Mouse (Mus musculus): Measurements from ENCODE around the gene Pirt.

The Pirt gene

DNA sequence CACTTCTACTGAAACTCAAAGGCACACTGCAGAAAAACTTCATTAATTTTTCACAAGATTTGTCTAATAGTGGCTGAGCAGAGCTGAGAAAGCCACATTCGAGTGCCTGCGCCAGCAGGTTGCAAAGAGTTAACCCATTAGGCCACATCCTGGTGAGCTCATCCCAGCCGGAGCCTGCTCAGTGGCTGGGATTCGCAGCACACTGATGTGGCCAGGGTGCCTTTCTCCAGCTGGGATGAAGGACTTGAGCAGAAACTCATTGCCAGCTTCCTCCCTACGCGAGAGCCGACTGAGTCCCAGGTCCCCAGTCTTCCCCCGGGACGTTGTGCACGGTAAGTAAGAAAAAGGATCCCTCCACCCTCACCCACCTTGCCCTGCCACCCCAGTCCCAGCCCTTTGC, at the start of gene Pirt:
Gene Pirt, plus strand, starts transcription at position 171 of the 400 bp plus-strand sequence.
- no peak for ATAC-seq (ENCODE audit: low TSS enrichment)

DNA sequence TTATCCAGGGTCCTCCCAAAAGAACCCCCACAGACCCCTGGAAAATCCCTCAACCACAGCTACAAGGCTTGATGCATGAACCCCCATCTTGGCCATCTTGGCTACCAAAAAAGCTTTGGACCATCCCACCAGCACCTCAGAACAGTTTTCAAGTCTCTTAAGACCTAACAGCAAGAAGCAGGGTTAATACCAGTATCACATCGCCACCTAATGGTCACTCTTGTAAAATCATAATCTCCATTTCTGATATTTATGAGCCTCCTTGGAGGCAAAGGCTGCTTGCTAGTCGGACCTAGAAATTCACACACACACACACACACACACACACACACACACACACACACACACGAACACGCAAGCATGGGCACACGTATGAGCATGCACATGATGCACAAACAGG, 40.1 kb upstream of the Pirt start:
- ATAC-seq (ENCODE audit: low TSS enrichment): peak; percentile 78

DNA sequence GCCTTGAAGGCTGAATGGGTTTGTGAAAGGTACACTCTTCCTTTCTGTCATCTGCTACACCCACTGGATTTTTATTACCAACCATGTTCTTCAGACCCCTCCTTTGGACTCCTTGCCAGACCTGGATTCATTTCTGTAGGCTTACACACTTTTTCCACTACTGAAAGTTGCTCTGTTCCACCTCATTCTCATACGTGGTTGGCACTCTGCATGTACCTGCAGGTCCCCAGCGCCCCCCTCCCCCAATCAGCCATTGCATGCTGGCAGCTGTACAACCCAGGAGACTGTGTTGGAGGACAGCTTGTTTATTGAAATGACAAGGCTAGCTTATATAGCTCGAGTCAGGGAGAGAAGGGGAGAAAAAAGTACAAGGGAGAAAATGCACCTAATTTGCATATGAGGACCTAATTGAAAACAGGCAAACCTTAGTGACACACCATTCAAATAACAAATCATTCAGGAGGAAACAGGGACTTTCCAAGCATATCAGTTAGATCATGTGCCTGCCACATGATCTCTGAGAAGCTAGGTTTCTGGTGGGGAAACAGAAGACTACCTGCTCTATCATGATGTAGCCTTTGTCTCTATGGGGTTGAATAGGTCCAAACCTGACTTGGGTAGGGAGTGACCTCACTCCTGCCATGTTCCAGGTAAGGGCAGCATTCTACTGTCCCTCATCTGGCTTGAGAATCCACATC, 38.9 kb upstream of the Pirt start:
- no peak for ATAC-seq (ENCODE audit: low TSS enrichment)

DNA sequence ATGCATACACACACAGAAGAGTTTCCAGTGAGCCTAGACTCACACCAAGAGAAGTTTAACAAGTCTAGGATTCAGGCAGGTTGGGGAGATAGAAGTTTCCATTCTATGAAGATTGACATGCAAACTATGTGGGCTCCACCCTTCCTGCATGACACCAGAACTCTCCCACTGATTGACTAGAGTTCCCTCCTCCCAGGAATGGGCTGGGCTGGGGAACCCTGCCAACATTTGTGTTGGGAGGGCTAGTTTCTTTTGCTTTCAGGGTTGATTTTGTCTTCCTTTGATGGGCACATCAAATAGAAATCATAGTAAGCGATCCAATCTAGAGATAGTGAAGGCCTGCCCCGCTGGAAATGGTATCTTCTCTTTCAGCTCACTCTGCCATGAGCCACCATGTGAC, 30.5 kb upstream of the Pirt start:
- ATAC-seq (ENCODE audit: low TSS enrichment): no peak

DNA sequence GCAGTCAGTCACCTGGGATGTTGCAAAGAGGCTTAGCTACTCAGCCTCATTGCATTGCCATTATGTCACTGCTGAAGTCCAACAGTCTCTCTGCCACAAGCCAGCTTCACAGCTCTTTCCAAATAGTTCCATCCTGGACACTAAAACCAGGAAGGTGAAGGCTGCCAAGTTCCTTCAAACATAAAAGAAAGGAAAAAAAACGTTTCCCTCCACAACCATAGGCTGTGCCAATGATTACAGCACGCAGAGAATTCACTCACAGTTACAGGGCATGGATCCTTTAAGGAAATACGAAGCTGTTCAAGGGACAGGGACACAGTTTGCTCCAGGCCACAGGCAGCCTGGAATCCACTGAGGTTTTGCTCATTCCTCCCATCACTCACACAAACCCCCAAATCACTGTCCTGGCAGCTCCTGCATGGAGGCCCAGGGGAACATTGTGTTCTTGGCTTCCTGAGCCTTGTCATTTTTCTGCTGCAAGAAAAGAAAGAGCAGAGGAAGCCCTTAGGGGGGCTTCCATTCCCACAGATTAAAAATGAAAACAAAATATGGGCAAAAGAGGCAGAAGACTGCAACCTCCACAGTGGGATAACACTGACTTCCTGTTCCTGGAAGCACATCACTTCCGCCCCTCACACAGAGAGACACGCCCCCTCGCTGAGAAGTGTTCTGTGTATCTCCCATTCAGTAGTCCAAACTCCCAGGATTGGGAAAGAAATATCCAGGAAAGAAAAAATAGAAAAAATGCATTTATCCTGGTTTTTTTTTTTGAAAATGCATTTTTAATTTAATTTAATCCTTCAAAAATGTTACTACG, 29.3 kb upstream of the Pirt start:
- ATAC-seq (ENCODE audit: low TSS enrichment): no peak

DNA sequence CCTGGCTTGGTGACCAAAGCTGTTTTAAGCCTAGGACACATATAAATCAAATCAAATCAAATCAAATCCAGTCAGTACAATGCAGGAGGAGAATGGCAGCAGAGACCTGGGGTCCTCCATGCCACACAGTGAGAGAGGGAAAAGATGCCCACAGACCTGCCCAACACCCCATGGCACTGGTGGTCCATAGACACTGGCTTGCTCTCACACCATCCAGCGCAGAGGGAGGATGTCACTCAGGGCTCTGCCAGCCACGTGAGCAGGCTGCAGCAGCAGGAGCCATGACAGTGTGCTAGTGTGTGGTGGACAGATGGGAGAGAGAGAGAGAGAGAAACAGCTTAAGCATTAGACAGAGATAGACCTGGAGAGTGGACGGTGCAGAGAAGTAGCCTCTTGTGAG, 19.2 kb upstream of the Pirt start:
- no peak for ATAC-seq (ENCODE audit: low TSS enrichment)

DNA sequence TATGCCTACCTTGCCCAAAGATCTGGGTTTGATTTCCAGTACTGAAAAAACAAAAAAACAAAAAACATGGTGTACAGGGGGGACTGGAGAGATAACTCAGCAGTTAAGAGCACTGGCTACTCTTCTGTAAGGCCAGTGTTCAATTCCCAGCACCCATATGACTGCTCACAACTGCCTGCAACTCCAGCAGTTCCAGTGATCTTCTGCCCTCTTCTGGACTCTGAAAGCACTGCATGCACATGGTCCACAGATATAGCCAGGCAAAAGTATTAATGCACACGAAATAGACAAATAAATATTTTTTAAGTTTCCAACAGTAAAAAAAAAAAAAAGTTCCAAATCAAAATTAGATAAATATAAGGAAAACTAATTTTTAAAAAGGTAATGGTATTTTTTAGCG, 13.0 kb upstream of the Pirt start:
- no peak for ATAC-seq (ENCODE audit: low TSS enrichment)

DNA sequence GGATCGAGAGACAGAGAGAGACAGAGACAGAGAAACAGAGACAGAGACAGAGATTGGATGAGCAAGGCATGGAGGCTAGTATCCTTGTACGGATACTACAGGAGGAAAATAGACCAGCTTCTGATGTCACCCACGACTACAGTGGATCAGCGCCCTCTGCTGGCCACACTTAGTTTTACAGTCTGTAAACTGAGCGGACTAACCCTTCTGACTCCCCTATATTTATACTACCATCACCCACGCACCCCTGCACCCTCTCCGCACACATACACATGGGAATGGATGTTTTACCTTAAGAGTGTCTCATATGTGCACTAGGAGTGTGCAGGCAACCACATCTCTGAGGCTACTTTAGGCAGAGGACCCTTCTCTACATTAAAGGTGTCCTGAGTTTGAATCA, 12.4 kb upstream of the Pirt start:
- peak; percentile 93 for ATAC-seq (ENCODE audit: low TSS enrichment)

DNA sequence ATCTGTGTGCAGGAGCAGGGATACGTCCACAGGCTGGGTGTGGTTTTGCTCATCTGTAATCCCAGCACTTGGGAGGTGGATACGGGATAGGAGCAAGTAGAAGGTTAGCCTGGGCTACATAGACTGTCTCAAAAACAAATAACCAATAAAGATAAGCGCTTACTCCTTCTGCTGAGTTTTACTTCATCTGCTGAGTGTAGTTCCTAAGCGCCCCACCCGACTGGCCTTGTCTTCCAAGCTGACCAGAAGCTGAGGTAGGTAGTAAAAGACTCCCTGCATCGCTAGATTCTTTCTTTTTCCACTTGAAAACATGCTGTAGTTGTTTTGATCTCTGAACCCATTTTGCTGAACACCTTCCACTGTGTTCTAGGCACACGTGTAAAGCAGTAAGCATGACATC, 9.0 kb upstream of the Pirt start:
- ATAC-seq (ENCODE audit: low TSS enrichment): no peak

DNA sequence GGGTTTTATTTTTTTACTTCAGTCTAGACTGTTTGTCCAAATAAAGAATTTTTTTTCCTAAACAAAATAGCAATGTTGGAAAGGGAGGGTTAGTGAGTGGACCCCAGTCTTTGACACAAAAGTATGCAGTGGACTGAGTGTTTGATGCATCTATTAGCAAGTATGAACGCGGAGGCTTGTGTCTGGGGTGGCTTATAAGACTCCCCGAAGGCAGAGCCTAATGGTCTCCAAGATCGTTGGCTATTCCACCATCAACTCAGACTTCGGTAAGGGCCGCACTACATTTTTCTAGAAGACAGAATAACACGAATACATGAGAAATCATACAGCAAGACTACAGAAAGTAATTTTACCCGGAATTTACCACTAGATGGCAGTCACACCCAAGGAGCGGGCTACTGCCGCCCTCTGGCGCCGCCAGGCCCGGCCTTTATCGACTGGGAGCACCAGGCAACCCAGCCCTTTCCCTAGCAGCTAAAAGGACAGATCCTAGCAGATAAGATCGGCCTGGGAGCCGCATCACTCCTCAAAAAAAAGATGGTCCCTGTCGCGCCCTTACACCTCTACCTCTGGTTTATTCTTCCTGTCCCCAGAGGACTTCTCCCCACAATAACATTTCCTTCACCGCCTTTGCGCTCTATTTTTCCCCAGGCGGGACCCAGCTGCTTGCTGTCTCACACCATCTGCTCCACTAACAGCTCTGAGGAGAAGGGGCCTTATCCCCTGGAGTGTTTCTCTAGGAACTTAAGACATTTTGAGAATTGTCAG, 6.0 kb upstream of the Pirt start:
- ATAC-seq (ENCODE audit: low TSS enrichment): peak; percentile 98

DNA sequence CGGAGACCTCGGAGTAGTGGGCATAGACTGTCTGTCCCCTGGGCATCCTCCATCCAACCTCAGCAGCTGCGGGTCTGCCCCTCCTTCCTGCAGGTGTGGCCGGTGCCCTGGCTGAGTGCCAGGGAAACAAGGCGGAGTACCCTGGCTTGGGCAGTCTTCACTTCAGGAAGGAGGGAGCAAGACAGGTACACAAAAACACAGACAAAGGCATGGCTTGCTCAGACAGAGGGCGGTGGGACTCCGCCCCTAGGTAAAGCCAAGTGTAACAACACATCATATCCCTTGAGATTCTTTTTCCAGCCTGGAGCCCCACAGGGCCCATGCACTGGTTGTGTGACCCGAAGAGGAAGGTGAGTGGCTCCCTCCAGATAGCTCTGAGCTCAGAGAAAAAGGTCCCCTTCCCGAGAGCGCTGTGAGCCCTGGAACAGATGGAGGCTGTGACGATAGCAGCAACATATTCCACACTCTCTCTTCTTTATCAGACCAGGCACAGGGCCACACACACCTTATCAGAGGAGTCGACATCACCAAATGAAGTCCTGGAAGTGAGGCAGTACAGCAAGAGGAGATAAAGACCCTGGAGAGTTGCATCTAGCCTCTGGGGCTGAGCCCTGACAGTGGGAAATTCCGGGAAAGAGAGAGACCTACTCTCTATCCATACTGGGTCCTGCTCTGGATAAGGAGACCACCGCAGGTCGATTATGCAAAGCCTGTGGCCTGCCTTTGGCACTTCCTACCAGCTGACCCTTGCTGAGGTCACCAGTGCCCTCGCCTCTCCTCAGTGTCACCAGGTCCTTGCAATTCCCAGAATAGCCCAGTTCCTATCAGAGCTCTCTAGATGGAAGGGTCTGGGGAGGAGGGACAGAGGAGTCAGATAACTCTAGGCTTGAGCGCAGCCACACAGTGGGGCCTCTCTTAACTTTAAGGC, 1.0 kb downstream of the Pirt start:
- ATAC-seq (ENCODE audit: low TSS enrichment): no peak

DNA sequence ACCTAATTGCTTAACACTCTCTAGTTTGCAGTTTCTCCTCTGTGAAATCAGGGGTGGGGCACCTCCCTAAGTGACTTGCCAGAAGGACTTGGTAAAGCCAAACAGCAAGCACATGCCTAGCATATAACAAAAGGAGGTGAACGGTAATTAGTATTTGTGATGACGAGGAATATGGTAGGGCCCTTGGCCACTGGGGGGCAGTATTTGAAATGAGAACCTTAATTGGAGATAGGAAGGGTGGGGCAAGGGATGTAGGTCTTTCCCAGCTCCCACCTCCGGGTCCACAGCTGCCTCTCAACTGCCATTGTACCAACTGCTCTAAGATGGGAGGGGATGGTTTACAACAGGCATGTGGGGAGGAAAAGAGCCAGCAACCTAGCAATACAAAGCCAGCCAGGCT, 2.5 kb downstream of the Pirt start:
- peak; percentile 65 for ATAC-seq (ENCODE audit: low TSS enrichment)

DNA sequence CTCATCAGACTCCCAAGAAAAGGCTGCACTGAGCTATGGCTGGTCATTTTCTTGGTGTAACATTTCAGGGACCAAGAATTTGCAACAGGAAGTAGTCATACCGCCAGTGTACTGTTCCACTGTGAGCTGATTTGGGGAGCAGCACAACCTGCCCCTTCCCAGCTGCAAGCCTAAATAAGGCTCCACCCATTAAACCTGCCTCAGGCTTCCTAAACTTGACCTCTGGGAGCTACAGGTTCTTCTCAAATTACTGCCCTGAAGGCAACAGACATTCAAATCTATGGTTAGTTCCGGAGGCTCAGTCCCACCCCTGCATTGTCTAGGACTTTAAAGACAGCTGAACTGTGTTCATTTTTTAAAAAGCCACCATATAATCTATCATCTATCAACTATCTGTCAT, 8.2 kb downstream of the Pirt start:
- ATAC-seq (ENCODE audit: low TSS enrichment): no peak

DNA sequence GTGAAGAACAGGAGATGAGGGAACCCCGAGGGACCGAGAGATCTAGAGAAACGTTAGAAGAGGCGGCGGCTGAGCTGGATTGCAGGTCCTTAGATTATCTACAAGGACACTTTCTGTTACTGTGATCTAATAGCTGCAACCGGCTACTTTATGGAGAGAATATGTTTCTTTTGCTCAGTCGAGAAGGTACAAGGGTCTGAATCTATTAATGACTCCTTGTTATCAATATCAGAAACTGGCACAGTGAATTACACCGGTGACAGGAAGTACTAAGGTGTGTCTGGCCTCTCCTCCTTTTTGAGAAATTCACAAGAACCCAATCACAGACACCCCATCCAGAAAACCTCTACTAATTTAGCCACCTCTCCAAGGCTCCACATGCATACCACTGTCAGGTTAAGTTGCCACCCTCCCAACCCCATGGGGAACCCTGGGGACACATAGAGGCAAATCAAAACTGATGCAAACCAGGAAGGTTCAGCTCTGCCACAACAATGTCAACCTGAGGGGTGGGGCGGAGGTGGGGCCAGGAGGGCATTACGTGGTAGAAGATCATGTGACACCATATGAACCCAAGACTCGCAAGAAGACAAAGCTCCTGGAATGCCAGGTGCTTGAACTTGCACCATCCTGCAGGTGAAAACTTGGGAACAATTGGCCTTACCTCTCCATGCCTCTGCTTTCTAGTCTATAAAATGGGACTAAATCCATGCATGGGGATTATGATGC, 12.5 kb downstream of the Pirt start:
- no peak for ATAC-seq (ENCODE audit: low TSS enrichment)

DNA sequence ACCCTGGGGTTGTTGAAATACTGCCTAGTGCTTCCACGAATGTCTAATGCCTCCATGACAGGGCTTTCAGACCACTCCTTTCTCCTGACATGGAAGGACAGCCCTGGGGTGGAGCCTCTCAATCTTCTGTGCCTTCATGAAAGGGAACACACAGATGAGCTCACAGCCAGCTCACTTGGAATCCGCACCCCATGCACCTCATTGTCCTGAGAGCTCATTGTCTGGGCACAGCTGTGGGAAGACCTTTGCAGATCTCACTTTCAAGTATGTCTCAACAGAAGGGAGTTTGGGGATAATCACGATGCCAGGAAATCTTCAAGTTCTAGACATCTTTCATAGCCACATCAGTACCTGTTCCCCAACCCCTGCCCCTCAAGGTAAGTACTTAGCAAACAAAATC, 16.5 kb downstream of the Pirt start:
- no peak for ATAC-seq (ENCODE audit: low TSS enrichment)

DNA sequence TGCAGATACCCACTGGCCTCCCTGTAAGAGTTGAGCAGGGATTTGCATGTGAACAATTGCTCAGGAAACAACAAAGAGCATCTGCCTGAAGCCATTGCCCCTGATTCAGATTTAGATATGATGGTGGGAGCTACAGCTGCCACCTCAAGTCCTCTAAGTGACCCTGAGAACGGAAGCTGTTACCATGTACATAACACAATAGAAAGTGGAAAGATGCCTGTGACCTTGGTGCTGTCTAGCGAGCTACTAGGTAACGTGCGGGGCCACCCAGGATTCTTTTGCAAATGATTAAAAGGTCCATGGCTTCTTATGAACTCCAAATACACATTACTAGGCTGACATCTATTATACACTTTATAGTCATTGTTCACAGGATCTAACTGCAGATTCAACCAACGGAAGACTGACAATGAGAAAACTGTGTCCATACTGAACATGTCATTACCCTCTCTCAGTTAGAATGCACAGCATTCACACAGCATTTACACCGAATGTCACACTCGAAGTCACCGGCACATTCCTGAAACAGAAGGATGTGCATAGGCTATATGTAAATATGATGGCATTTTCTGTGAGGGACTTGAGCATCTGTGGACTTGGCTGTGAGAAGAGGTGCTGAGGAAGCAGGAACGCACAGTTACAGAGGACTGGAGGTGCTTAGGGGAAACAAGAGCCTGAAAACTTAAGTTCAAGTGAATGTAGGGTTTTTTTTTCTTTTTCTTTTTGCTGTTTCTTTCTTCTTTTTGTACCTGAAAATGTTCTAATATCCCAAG, 21.2 kb downstream of the Pirt start:
- ATAC-seq (ENCODE audit: low TSS enrichment): peak; percentile 73

DNA sequence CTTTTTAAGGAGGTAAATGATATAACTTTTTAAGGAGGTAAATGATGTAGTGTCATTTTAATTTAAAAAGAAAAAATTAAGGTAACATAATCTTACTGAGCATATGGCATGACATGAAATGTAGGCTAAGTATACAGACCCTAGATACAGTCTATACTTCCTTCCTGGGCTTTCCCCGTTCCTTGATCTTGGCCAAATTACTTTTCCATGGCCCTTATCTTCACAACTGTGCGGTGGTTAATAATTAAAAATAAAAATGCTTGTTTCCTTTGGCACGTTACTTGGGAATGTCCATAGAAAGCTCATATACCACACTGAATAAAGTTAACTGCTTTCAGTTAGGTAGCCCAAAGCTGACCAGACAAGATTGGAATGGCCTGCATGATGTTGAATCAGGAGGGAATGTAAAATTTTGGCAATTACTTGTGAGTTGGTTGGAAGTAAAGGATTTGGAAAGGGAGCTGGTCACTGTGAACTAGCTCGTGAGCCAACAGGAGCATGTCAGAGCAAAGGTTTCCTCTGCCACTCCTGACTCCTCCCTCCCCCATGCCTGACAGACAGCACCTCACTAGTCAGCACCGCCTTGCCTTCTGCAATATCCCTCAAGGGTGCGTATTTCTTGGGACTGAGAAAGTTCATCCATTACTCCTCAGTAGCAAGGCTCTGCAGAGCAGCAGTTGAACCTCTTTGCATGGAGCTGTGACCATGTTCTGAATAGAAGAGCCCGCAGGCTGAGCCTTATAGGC, 22.8 kb downstream of the Pirt start:
- ATAC-seq (ENCODE audit: low TSS enrichment): no peak

DNA sequence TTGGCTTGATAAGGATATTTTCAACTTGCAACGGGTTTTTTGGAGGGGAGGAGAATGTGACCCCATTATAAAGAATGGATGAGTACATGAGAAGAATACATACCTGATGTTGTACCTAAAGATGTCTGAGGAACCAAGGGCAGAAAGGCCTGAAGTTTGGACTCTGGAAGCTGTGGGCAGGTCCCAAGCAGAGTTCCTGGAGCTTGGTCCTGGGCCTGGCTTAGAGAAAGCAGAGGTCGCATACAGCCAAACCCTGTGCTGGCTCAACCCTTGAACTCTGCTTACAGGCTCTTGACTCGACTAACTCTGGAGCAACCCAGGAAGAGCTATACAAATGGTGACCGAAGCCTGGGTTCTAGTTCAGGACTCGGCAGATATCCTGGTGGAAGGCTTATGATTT, 30.2 kb downstream of the Pirt start:
- no peak for ATAC-seq (ENCODE audit: low TSS enrichment)

DNA sequence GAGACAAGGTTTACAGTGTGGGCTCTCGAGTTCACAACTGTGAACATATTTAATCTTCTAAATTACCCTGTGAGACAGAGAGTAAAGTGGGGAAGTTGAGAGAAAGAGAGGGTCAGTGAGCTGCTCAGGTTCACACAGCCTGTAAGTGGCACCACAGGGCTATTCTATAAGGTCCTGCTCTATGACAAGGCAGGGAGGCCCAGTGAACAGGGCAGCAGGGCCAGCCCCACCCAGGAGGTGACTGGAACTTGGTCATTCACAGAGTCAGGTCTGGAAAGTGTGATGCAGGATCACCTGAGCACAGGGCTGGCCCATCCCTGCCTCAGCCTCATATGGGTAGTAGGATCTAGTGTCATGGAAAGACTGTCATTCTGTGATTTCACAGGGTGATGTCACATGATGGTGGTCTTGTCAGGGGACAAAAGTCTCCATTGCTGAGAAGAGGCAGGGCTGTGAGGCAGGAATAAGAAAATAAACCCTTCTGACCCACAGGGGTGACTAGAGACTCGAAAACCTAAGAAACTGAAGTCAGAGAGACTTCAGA, 33.5 kb downstream of the Pirt start:
- ATAC-seq (ENCODE audit: low TSS enrichment): no peak
